Mouse (Mus musculus) embryo, embryonic 9.5 days (tissue): ENCODE data around the gene Gm20931.
"Not testable (repeated sequence)": the region's sequence is repeated elsewhere in the genome, so short reads cannot be mapped to it uniquely, and the experiment has no call there.

ENCODE experiments used
- DNase-seq: peaks from one replicate; pipeline ENCODE4 v3.0.0-alpha.2; 2017; ENCODE audit errors: extremely low spot score

Gene Gm20931

GRCm38 (mm10) chrY:55213420-55213819 lies at the start of gene Gm20931:
TSS of gene Gm20931 (plus strand) at chrY:55213720.
- DNase-seq = not testable (repeated sequence)
